Mouse (Mus musculus): ENCODE data around the gene Lpp.

GRCm38 (mm10) chr16:24900241-24900796, 507.0 kb downstream of the Lpp start:
- TF ChIP-seq CTCF (IDR thresholded peaks at IDR 0.05; ENCODE audit: borderline replicate concordance, insufficient read depth, low read depth, low read length) (no peak), POLR2A (IDR thresholded peaks at IDR 0.05; ENCODE audit: borderline replicate concordance, insufficient read depth, low read length) (no peak)

Measured in cerebellum, adult 2 months (tissue).